Mouse (Mus musculus) thymus, adult 2 months (tissue): Measurements from ENCODE around the gene Cdk1.

Source experiments
- CTCF ChIP-seq: fragments of 200-500 bp; IDR thresholded peaks from 2 replicates; pipeline ENCODE4 v1.5.1; 2012; ENCODE audit warnings: mild to moderate bottlenecking, control low read depth, low read length, moderate library complexity, borderline replicate concordance; ENCODE audit not compliant: control insufficient read depth, poor library complexity, insufficient read depth; ENCODE audit errors: extremely low read depth
- POLR2A ChIP-seq: fragments of 200-500 bp; IDR thresholded peaks from 2 replicates; pipeline ENCODE4 v1.6.1; 2012; ENCODE audit warnings: mild to moderate bottlenecking, low read length, control low read depth, moderate library complexity; ENCODE audit not compliant: control insufficient read depth, poor library complexity, insufficient read depth; ENCODE audit errors: extremely low read depth

DNA sequence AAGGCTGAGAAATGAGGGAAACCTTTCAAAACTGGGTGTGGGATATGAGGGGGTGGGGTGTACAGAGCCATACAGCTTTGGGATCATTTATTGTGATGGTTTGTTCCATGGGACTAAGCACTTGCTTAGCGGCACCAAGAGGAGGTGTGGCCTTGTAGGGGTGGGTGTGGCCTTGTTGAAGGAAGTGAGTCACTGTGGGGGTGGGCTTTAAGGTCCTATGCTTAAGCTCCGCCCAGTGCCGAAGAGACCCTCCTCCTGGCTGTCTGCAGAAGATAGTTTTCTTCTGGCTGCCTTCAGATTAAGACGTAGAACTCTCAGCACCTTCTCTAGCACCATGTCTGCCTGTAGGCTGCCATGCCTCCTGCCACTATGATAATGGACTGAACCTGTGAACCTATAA is 36.8 kb upstream of the Cdk1 start:
- TF ChIP-seq POLR2A: no peak
- no peak for TF ChIP-seq CTCF
